17 mouse cellular contexts compared by ENCODE assay signal in the genomic region with DNA sequence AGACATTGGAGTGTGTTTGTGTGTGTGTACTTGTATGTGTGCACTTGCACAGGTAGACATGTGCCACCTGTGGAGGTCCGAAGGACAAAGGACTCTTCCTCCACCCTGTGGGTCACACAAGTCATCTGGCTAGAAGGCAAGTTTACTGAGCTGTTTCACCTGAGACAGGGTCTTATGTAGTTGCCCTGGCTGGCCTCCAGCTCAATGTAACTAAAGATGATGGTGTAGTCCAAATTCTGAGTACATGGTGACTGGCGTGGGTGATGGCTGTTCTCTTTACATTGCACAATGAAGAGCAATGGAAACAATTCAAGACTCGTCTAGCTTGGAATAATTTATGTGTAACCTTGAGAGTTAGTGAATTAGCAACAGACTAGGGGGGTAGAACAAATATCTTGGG. TPM values are rescaled to one million over a fixed set of nuclear protein-coding genes. Genes with fewer than 3 reads are reported as not detected.
DNase-seq lines count a peak whose midpoint lies in the region; ATAC-seq and TF ChIP-seq lines count a peak whose summit lies in the region.
"Had no signal": no experiment of that assay in that cellular context is flagged by ENCODE, and none has a peak within 500 bp of the region (broad histone marks: within the 10 kb centered on the region; RNA-seq: fewer than 3 reads in every experiment).

No protein-coding gene starts in this region.

- no peak for DNase-seq in heart, adult 11 months
- peak; percentile 30 for DNase-seq in 416B (ENCODE audit: low read depth)
- no peak for DNase-seq in urinary bladder, adult 18-20 months (ENCODE audit: low spot score in 2 of 2)
- DNase-seq: adrenal gland, postnatal 14 days; heart, adult 18-20 months; heart, postnatal 14 days; lung, postnatal 14 days; right cerebral cortex, postnatal 25 days had no signal

- no peak for ATAC-seq in heart, embryonic 13.5 days (ENCODE audit: extremely low read depth, insufficient number of reproducible peaks, low FRiP score, low TSS enrichment)
- no peak for ATAC-seq in limb, embryonic 15.5 days (ENCODE audit: insufficient number of reproducible peaks, low FRiP score, low TSS enrichment, low read depth)
- no peak for ATAC-seq in granulocyte monocyte progenitor cell, adult 5-6 weeks (replicated peaks; ENCODE audit: poor library complexity, severe bottlenecking)

- H3K4me3 ChIP-seq in heart, embryonic 13.5 days: 0 out of 2 replicates have a peak overlapping the region, but pooled peaks have one; percentile 92
- peak overlapping the region; percentile 77 for H3K4me3 ChIP-seq in E14TG2a.4 (replicated peaks; ENCODE audit: low read length)
- no peak overlapping the region for H3K4me3 ChIP-seq in limb, embryonic 15.5 days

- peaks cover 32% of the 10 kb centered on the region for H3K4me1 ChIP-seq in heart, embryonic 13.5 days
- peaks cover 74% of the 10 kb centered on the region for H3K4me1 ChIP-seq in E14TG2a.4 (replicated peaks; ENCODE audit: low read depth, low read length)
- peaks cover 23% of the 10 kb centered on the region for H3K4me1 ChIP-seq in limb, embryonic 15.5 days

- H3K27ac ChIP-seq in heart, embryonic 13.5 days (replicated peaks): peak overlapping the region; percentile 89; the same call in 1 of the 2 replicates
- H3K27ac ChIP-seq in limb, embryonic 15.5 days: peak overlapping the region; percentile 85; the same call in 1 of the 2 replicates

- no peak overlapping the region for H3K9ac ChIP-seq in heart, embryonic 13.5 days
- H3K9ac ChIP-seq in limb, embryonic 15.5 days: no peak overlapping the region

- H3K4me2 ChIP-seq in heart, embryonic 13.5 days: 0 out of 2 replicates have a peak overlapping the region, but pooled peaks have one; percentile 74
- H3K4me2 ChIP-seq in limb, embryonic 15.5 days: no peak overlapping the region

- WGBS in heart, embryonic 13.5 days: 81% methylated on average over 3 of the region's 3 CpGs
- WGBS in limb, embryonic 15.5 days: 50% methylated on average over 3 of the region's 3 CpGs

- no peaks in the 10 kb centered on the region for H3K9me3 ChIP-seq in heart, embryonic 13.5 days
- no peaks in the 10 kb centered on the region for H3K9me3 ChIP-seq in E14TG2a.4 (ENCODE audit: low read length)
- H3K9me3 ChIP-seq in limb, embryonic 15.5 days: no peaks in the 10 kb centered on the region

- H3K36me3 ChIP-seq in heart, embryonic 13.5 days: peaks cover 42% of the 10 kb centered on the region
- H3K36me3 ChIP-seq in E14TG2a.4 (ENCODE audit: insufficient read depth, low read length): peaks cover 66% of the 10 kb centered on the region
- peaks cover 35% of the 10 kb centered on the region for H3K36me3 ChIP-seq in limb, embryonic 15.5 days

- TF ChIP-seq CTCF in E14TG2a.4 (conservative IDR thresholded peaks at IDR 0.05; ENCODE audit: low read length): no peak

- no peaks in the 10 kb centered on the region for H3K27me3 ChIP-seq in heart, embryonic 13.5 days (replicated peaks)
- H3K27me3 ChIP-seq in E14TG2a.4 (ENCODE audit: insufficient read depth, low read length): no peaks in the 10 kb centered on the region
- H3K27me3 ChIP-seq in limb, embryonic 15.5 days: no peaks in the 10 kb centered on the region

RNA-seq across cellular contexts. Expression of gene Kdm4b, which starts 1.4 kb away (rescaled TPM):
- polyA plus RNA-seq in heart, embryonic 13.5 days (2015; fragmentation: Nextera tagmentation; extraction: Ambion mirVana): 25.5 and 25.9 TPM in 2 replicates
- polyA plus RNA-seq in limb, embryonic 15.5 days (2015; fragmentation: Nextera tagmentation; extraction: Ambion mirVana): 35.9 and 37.3 TPM in 2 replicates
- total RNA-seq in granulocyte monocyte progenitor cell, adult 5-6 weeks (2014; fragmentation: Nextera tagmentation): 7.7 and 13.3 TPM in 2 replicates
- 5.7 and 8.9 TPM in 2 replicates for total RNA-seq in granulocyte monocyte progenitor cell, adult 5-6 weeks (2017)

RNA-seq across cellular contexts. Expression of gene Uhrf1, which starts 21.3 kb away (rescaled TPM):
- 70.7 and 74.7 TPM in 2 replicates for polyA plus RNA-seq in heart, embryonic 13.5 days (2015; fragmentation: Nextera tagmentation; extraction: Ambion mirVana)
- polyA plus RNA-seq in limb, embryonic 15.5 days (2015; fragmentation: Nextera tagmentation; extraction: Ambion mirVana): 107 and 108 TPM in 2 replicates
- total RNA-seq in granulocyte monocyte progenitor cell, adult 5-6 weeks (2014; fragmentation: Nextera tagmentation): 149 and 159 TPM in 2 replicates
- total RNA-seq in granulocyte monocyte progenitor cell, adult 5-6 weeks (2017): 168 and 171 TPM in 2 replicates

RNA-seq across cellular contexts. Expression of gene Arrdc5, which starts 24.3 kb away (rescaled TPM):
- polyA plus RNA-seq in heart, embryonic 13.5 days (2015; fragmentation: Nextera tagmentation; extraction: Ambion mirVana): not detected in 2 replicates
- not detected in 2 replicates for polyA plus RNA-seq in limb, embryonic 15.5 days (2015; fragmentation: Nextera tagmentation; extraction: Ambion mirVana)
- total RNA-seq in granulocyte monocyte progenitor cell, adult 5-6 weeks (2014; fragmentation: Nextera tagmentation): not detected in 2 replicates
- total RNA-seq in granulocyte monocyte progenitor cell, adult 5-6 weeks (2017): not detected in 2 replicates
- total RNA-seq: adrenal gland, postnatal 14 days; heart, adult 18-20 months; layer of hippocampus, postnatal 10 days; left cerebral cortex, postnatal 25 days had no signal
- polyA plus RNA-seq: hindbrain, embryonic 16.5 days; kidney, embryonic 14.5 days; midbrain, embryonic 11.5 days had no signal

RNA-seq across cellular contexts. Expression of gene Plin3, which starts 31.7 kb away (rescaled TPM):
- 67.1 and 71.8 TPM in 2 replicates for polyA plus RNA-seq in heart, embryonic 13.5 days (2015; fragmentation: Nextera tagmentation; extraction: Ambion mirVana)
- polyA plus RNA-seq in limb, embryonic 15.5 days (2015; fragmentation: Nextera tagmentation; extraction: Ambion mirVana): 94.2 and 114 TPM in 2 replicates
- total RNA-seq in granulocyte monocyte progenitor cell, adult 5-6 weeks (2014; fragmentation: Nextera tagmentation): 17.0 and 19.3 TPM in 2 replicates
- total RNA-seq in granulocyte monocyte progenitor cell, adult 5-6 weeks (2017): 29.0 and 29.2 TPM in 2 replicates

RNA-seq across cellular contexts. Expression of gene Ticam1, which starts 47.8 kb away (rescaled TPM):
- polyA plus RNA-seq in heart, embryonic 13.5 days (2015; fragmentation: Nextera tagmentation; extraction: Ambion mirVana): 7.7 and 8.4 TPM in 2 replicates
- polyA plus RNA-seq in limb, embryonic 15.5 days (2015; fragmentation: Nextera tagmentation; extraction: Ambion mirVana): 7.1 and 8.6 TPM in 2 replicates
- total RNA-seq in granulocyte monocyte progenitor cell, adult 5-6 weeks (2014; fragmentation: Nextera tagmentation): 8.2 and 14.5 TPM in 2 replicates
- total RNA-seq in granulocyte monocyte progenitor cell, adult 5-6 weeks (2017): 2.7 and 6.1 TPM in 2 replicates
